Mouse (Mus musculus) olfactory bulb, adult 2 months (tissue): ENCODE data around the gene Fam213b.

Experiments used
- CTCF ChIP-seq: fragments of 200-500 bp; IDR thresholded peaks from 2 replicates; pipeline ENCODE4 v1.5.1; 2012; ENCODE audit warnings: low read depth, mild to moderate bottlenecking, low read length, moderate library complexity; ENCODE audit not compliant: insufficient read depth
- POLR2A ChIP-seq: fragments of 200-500 bp; IDR thresholded peaks from 2 replicates; pipeline ENCODE4 v1.6.1; 2012; ENCODE audit warnings: mild to moderate bottlenecking, low read depth, low read length, moderate library complexity; ENCODE audit not compliant: insufficient read depth

GRCm38 (mm10) chr4:154942632-154943322, 43.8 kb upstream of the Fam213b start:
- TF ChIP-seq CTCF: no peak
- no peak for TF ChIP-seq POLR2A
